Mouse (Mus musculus): ENCODE results near the gene Lrcol1.

Lrcol1 gene

GRCm38 (mm10) chr5:110344524-110344923 lies at the start of gene Lrcol1:
Lrcol1 (plus strand) TSS chr5:110344730.
- in situ Hi-C loops (cut with MboI), result no loop called here

- in situ Hi-C loops (cut with MboI), result no loop called here
These were observed 47.9 kb upstream of the Lrcol1 start for GRCm38 (mm10) chr5:110296637-110297036.

GRCm38 (mm10) chr5:110300591-110300990 lies 43.9 kb upstream of the Lrcol1 start:
- in situ Hi-C loops (cut with MboI), result no loop called here

- in situ Hi-C loops (cut with MboI), result no loop called here
These were observed 35.7 kb upstream of the Lrcol1 start for GRCm38 (mm10) chr5:110308861-110309260.

GRCm38 (mm10) chr5:110313127-110313526 lies 31.4 kb upstream of the Lrcol1 start:
- in situ Hi-C loops (cut with MboI), result no loop called here

GRCm38 (mm10) chr5:110330508-110330907 lies 14.0 kb upstream of the Lrcol1 start:
- in situ Hi-C loops (cut with MboI), result no loop called here

- in situ Hi-C loops (cut with MboI), result no loop called here
These were observed 5.7 kb upstream of the Lrcol1 start for GRCm38 (mm10) chr5:110338792-110339191.

GRCm38 (mm10) chr5:110342648-110343284 lies 1.8 kb upstream of the Lrcol1 start, which contains the start of gene P2rx2:
P2rx2 (minus strand) TSS chr5:110343212.
- in situ Hi-C loops (cut with MboI), result no loop called here

- in situ Hi-C loops (cut with MboI), result no loop called here
These were observed 1.0 kb downstream of the Lrcol1 start for GRCm38 (mm10) chr5:110345553-110345952.

GRCm38 (mm10) chr5:110347006-110347405 lies 2.5 kb downstream of the Lrcol1 start:
- in situ Hi-C loops (cut with MboI), result no loop called here

GRCm38 (mm10) chr5:110354716-110355115 lies 10.2 kb downstream of the Lrcol1 start:
- in situ Hi-C loops (cut with MboI), result no loop called here

- in situ Hi-C loops (cut with MboI), result no loop called here
These were observed 13.1 kb downstream of the Lrcol1 start for GRCm38 (mm10) chr5:110357531-110358179.

- in situ Hi-C loops (cut with MboI), result loop anchor here (10.0 kb wide), 1 partner anchor 283 kb away; no protein-coding TSS in a partner anchor
These were observed 16.9 kb downstream of the Lrcol1 start for GRCm38 (mm10) chr5:110361465-110361864.

- in situ Hi-C loops (cut with MboI), result loop anchor here (10.0 kb wide), 1 partner anchor 282 kb away; no protein-coding TSS in a partner anchor
These were observed 18.3 kb downstream of the Lrcol1 start for GRCm38 (mm10) chr5:110362813-110363178.

GRCm38 (mm10) chr5:110363179-110363821 lies 18.8 kb downstream of the Lrcol1 start:
- in situ Hi-C loops (cut with MboI), result loop anchor here (10.0 kb wide), 1 partner anchor 282 kb away; no protein-coding TSS in a partner anchor

- in situ Hi-C loops (cut with MboI), result loop anchor here (10.0 kb wide), 1 partner anchor 281 kb away; no protein-coding TSS in a partner anchor
These were observed 19.5 kb downstream of the Lrcol1 start for GRCm38 (mm10) chr5:110363822-110364545.

- in situ Hi-C loops (cut with MboI), result no loop called here
These were observed 32.4 kb downstream of the Lrcol1 start for GRCm38 (mm10) chr5:110376802-110377433.

GRCm38 (mm10) chr5:110378181-110378583 lies 33.7 kb downstream of the Lrcol1 start:
- in situ Hi-C loops (cut with MboI), result no loop called here

GRCm38 (mm10) chr5:110379086-110379485 lies 34.6 kb downstream of the Lrcol1 start:
- in situ Hi-C loops (cut with MboI), result no loop called here

GRCm38 (mm10) chr5:110379823-110380222 lies 35.3 kb downstream of the Lrcol1 start:
- in situ Hi-C loops (cut with MboI), result no loop called here

GRCm38 (mm10) chr5:110384491-110384890 lies 40.0 kb downstream of the Lrcol1 start:
- in situ Hi-C loops (cut with MboI), result no loop called here

- in situ Hi-C loops (cut with MboI), result no loop called here
These were observed 40.7 kb downstream of the Lrcol1 start for GRCm38 (mm10) chr5:110385263-110385662.
